Mouse (Mus musculus): ENCODE measurements around the gene Zfp977. TPM values are rescaled to one million over a fixed set of nuclear protein-coding genes. Genes with fewer than 3 reads are reported as not detected.
"Not testable (repeated sequence)": the region's sequence is repeated elsewhere in the genome, so short reads cannot be mapped to it uniquely, and the experiment has no call there.

The Zfp977 gene
- 0.36 and 0.57 TPM in 2 replicates for polyA plus RNA-seq (2016; fragmentation: Nextera tagmentation; extraction: Ambion mirVana)

DNA sequence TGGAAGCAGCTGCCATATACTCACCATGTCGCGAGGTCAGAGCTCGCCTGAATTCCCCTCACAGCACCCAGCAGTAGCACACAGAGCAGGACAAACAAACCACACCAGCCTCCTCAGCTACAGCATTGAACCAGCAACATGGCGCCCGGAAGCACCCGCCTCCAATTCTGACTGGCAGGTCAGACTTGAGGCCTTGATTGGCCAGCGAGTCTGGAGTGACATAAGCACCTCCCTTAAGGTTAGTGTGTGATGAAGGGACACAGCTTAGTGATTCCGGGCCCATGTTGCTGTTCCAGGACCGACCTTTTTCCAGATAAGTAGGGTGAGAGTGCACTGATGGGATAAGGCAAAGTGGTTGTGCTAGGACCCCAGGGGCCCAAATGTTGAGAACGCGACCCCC lies at the start of gene Zfp977:
Gene Zfp977 (minus strand): TSS at position 135 of the 400 bp plus-strand sequence.
- not testable (repeated sequence) for H3K4me2 ChIP-seq; H3K4me1 ChIP-seq; H3K36me3 ChIP-seq; H3K9ac ChIP-seq; ATAC-seq; H3K9me3 ChIP-seq (replicated peaks); H3K4me3 ChIP-seq; H3K27me3 ChIP-seq (replicated peaks); H3K27ac ChIP-seq
- WGBS (ENCODE audit: insufficient replicate concordance): 80% methylated on average over 11 of the region's 11 CpGs

GRCm38 (mm10) chr7:42631031-42631430 lies 38.7 kb upstream of the Zfp977 start:
- H3K9me3 ChIP-seq (replicated peaks); H3K4me1 ChIP-seq; H3K27me3 ChIP-seq (replicated peaks); H3K4me3 ChIP-seq; H3K9ac ChIP-seq; ATAC-seq; H3K36me3 ChIP-seq; H3K4me2 ChIP-seq; H3K27ac ChIP-seq: not testable (repeated sequence)

GRCm38 (mm10) chr7:42595666-42596065 lies 3.3 kb upstream of the Zfp977 start:
- H3K27ac ChIP-seq; H3K9me3 ChIP-seq (replicated peaks); H3K9ac ChIP-seq; H3K4me1 ChIP-seq; H3K4me2 ChIP-seq; H3K27me3 ChIP-seq (replicated peaks); H3K4me3 ChIP-seq; ATAC-seq; H3K36me3 ChIP-seq: not testable (repeated sequence)

- H3K9me3 ChIP-seq (replicated peaks): 0 out of 2 replicates have a peak, but pooled peaks cover 16% of the 10 kb centered on the region
- not testable (repeated sequence) for H3K27me3 ChIP-seq (replicated peaks); ATAC-seq; H3K4me2 ChIP-seq; H3K4me3 ChIP-seq; H3K4me1 ChIP-seq; H3K27ac ChIP-seq; H3K36me3 ChIP-seq; H3K9ac ChIP-seq
These were observed 1.0 kb downstream of the Zfp977 start for GRCm38 (mm10) chr7:42591311-42591710.

- ATAC-seq: no peak
- WGBS (ENCODE audit: insufficient replicate concordance): 74% methylated on average over 5 of the region's 5 CpGs
- H3K4me3 ChIP-seq: no peak within 1 kb of the TSS
- peaks cover 33% of the 10 kb centered on the region for H3K9me3 ChIP-seq (replicated peaks)
- H3K36me3 ChIP-seq: peaks cover 3% of the 10 kb centered on the region
- H3K27me3 ChIP-seq (replicated peaks): no peaks in the 10 kb centered on the region
- H3K4me1 ChIP-seq: no peaks in the 10 kb centered on the region
- H3K27ac ChIP-seq: no peak within 1 kb of the TSS
- no peak within 1 kb of the TSS for H3K9ac ChIP-seq
- no peak within 1 kb of the TSS for H3K4me2 ChIP-seq
These were observed 13.9 kb downstream of the Zfp977 start, which contains the start of gene Gm21028 for GRCm38 (mm10) chr7:42578488-42578887. Gene Gm21028 (minus strand): TSS chr7:42578588.

- 60% methylated on average over 3 of the region's 3 CpGs for WGBS (ENCODE audit: insufficient replicate concordance)
- Histone ChIP-seq H3K4me2 (no peak overlapping the region), H3K4me3 (no peak overlapping the region), H3K27me3 (replicated peaks) (no peaks in the 10 kb centered on the region), H3K9ac (no peak overlapping the region), H3K27ac (no peak overlapping the region), H3K9me3 (replicated peaks) (peaks cover under 1% of the 10 kb centered on the region; the same call in 1 of the 2 replicates), H3K4me1 (no peaks in the 10 kb centered on the region), H3K36me3 (no peaks in the 10 kb centered on the region)
- ATAC-seq: no peak
These were observed 40.6 kb downstream of the Zfp977 start for GRCm38 (mm10) chr7:42551766-42552165.

Small RNAs within 50 kb of the gene (microRNA-seq; reads per million reads assigned to microRNA genes)
- not detected for gene Gm24938

Other genes starting within 250 kb of the Zfp977 start
- not detected in 2 replicates for gene 4933421I07Rik, start 144.4 kb downstream of the Zfp977 start, polyA plus RNA-seq (2016; fragmentation: Nextera tagmentation; extraction: Ambion mirVana)
- gene Zfp141, start 86.8 kb downstream of the Zfp977 start, polyA plus RNA-seq (2016; fragmentation: Nextera tagmentation; extraction: Ambion mirVana): 5.2 and 6.8 TPM in 2 replicates
- gene Gm21028, start 14.0 kb downstream of the Zfp977 start, polyA plus RNA-seq (2016; fragmentation: Nextera tagmentation; extraction: Ambion mirVana): not detected in 2 replicates
- 2.2 TPM in 2 replicates for gene Zfp976, start 50.0 kb upstream of the Zfp977 start, polyA plus RNA-seq (2016; fragmentation: Nextera tagmentation; extraction: Ambion mirVana)
- 3.4 and 3.8 TPM in 2 replicates for gene Zfp975, start 100.2 kb upstream of the Zfp977 start, polyA plus RNA-seq (2016; fragmentation: Nextera tagmentation; extraction: Ambion mirVana)
- gene Gm17067, start 134.5 kb upstream of the Zfp977 start, polyA plus RNA-seq (2016; fragmentation: Nextera tagmentation; extraction: Ambion mirVana): 0.04 TPM in 1 of 2 replicates, not detected in the other
- gene Vmn2r62, start 201.0 kb upstream of the Zfp977 start, polyA plus RNA-seq (2016; fragmentation: Nextera tagmentation; extraction: Ambion mirVana): not detected in 2 replicates